Mouse (Mus musculus) C2C12 (cell line): ENCODE measurements around the gene Samd4b.

ENCODE experiments used
- CEBPB ChIP-seq: IDR thresholded peaks from one replicate; pipeline ENCODE4 v1.6.1; 2011; ENCODE audit warnings: low read depth, mild to moderate bottlenecking, control low read depth, moderate library complexity
- CTCF ChIP-seq: IDR thresholded peaks from one replicate; pipeline ENCODE4 v1.5.1; 2011; ENCODE audit not compliant: control insufficient read depth, insufficient read depth, insufficient read length
- FOSL1 ChIP-seq: IDR thresholded peaks from one replicate; pipeline ENCODE4 v1.8.0; 2011; ENCODE audit warnings: mild to moderate bottlenecking, low read length; ENCODE audit not compliant: poor library complexity, insufficient read depth, severe bottlenecking
- MAX ChIP-seq: IDR thresholded peaks from one replicate; pipeline ENCODE4 v1.6.1; 2011; ENCODE audit warnings: mild to moderate bottlenecking, control low read depth
- MYOD1 ChIP-seq: IDR thresholded peaks from one replicate; pipeline ENCODE4 v1.6.1; 2011; ENCODE audit warnings: low read depth; ENCODE audit not compliant: control insufficient read depth, insufficient read length
- MYOG ChIP-seq: IDR thresholded peaks from one replicate; pipeline ENCODE4 v1.6.1; 2011; ENCODE audit not compliant: control insufficient read depth, insufficient read length; ENCODE audit errors: extremely low read depth
- USF1 ChIP-seq: IDR thresholded peaks from one replicate; pipeline ENCODE4 v1.6.1; 2011; ENCODE audit warnings: low read depth, mild to moderate bottlenecking, control low read depth, moderate library complexity

DNA sequence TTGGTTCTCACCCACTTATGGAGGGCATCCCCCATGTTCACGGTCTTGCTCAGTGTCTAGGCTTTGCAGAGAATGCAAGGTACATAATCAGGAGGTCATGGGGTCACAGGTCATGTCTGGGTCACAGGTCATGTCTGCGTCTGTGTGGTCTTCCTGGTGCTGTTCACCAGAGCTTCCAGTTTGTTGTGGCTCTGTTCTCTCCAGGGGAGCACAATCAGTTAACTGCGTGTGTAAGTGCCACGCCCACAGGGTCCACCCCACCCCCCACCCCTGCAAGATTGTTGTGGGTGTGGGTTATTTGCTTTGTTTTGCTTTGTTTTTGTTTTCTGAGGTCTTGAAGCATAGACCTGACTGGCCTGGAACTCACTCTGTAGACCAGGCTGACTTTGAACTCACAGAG lies 113.8 kb downstream of the Samd4b start:
- TF ChIP-seq USF1 = no peak
- TF ChIP-seq CTCF = no peak
- no peak for TF ChIP-seq MAX
- TF ChIP-seq CEBPB = no peak
- TF ChIP-seq MYOD1 = no peak
- no peak for TF ChIP-seq MYOG
- TF ChIP-seq FOSL1 = no peak
